Mouse (Mus musculus) heart, adult 2 months (tissue): ENCODE measurements around the gene Rnf4.

Experiments
- CTCF ChIP-seq: fragments of 200-600 bp; IDR thresholded peaks from 2 replicates; pipeline ENCODE4 v1.8.1; 2022; ENCODE audit warnings: antibody characterized with exemption, mild to moderate bottlenecking, moderate library complexity
- EP300 ChIP-seq: fragments of 200-500 bp; IDR thresholded peaks from 2 replicates; pipeline ENCODE4 v1.6.1; 2011; ENCODE audit warnings: low read depth, low read length, control low read depth; ENCODE audit not compliant: insufficient read depth
- POLR2A ChIP-seq: fragments of 200-500 bp; IDR thresholded peaks from 2 replicates; pipeline ENCODE4 v1.6.1; 2011; ENCODE audit warnings: mild to moderate bottlenecking, low read depth, low read length, control low read depth; ENCODE audit not compliant: insufficient read depth

GRCm38 (mm10) chr5:34393251-34393650, 57.2 kb downstream of the Rnf4 start:
- no peak for TF ChIP-seq POLR2A
- TF ChIP-seq CTCF = no peak
- TF ChIP-seq EP300 = no peak
